Mouse (Mus musculus): ENCODE measurements around the gene Mmp25. TPM values are rescaled to one million over a fixed set of nuclear protein-coding genes. Genes with fewer than 3 reads are reported as not detected.

Mmp25 gene
- polyA plus RNA-seq, 1 experiment from 2014 or later = 1.1 TPM

- Histone ChIP-seq H3K4me1 (ENCODE audit: insufficient read depth, low read length) (peaks cover 9% of the 10 kb centered on the region), H3K27me3 (ENCODE audit: insufficient read depth, low read length) (peaks cover 11% of the 10 kb centered on the region; the same call in 1 of the 2 replicates), H3K4me2 (replicated peaks; ENCODE audit: low read depth, low read length) (no peak overlapping the region), H3K27ac (ENCODE audit: low read length) (no peak overlapping the region), H3K9me3 (ENCODE audit: low read length) (no peaks in the 10 kb centered on the region), H3K4me3 (ENCODE audit: low read length) (no peak overlapping the region), H3K36me3 (ENCODE audit: insufficient read depth, low read length) (no peaks in the 10 kb centered on the region), H3K9ac (replicated peaks; ENCODE audit: low read length) (no peak overlapping the region)
- no peak for ATAC-seq (ENCODE audit: low FRiP score, low TSS enrichment)
- WGBS = 40% methylated on average over 10 of the region's 10 CpGs
These were observed 817 bp upstream of the Mmp25 start for GRCm38 (mm10) chr17:23645894-23646293.

DNA sequence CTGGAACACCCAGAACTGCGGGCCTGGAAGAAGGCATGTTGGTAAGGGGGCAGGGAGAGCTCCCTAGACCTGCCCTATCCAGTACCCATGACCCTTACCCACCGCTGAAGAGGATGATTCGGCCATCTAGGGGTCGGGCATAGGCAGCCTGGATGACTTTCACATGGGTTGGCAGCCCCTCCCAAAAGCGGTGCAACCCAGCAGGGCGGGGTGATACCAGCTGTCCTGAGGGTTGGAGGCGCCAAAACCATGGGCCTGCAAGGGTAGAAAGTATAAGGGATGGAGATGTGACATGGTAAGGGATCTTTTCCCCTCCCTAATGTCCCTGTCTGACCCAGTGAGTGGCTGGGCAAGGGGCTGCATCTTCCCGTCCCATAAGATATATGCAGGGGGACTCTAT is 13.8 kb downstream of the Mmp25 start:
- H3K9me3 ChIP-seq (ENCODE audit: low read length) = no peaks in the 10 kb centered on the region
- 85% methylated on average over 8 of the region's 8 CpGs for WGBS
- H3K4me1 ChIP-seq (ENCODE audit: insufficient read depth, low read length) = peaks cover 3% of the 10 kb centered on the region; the same call in 1 of the 2 replicates
- no peak overlapping the region for H3K9ac ChIP-seq (replicated peaks; ENCODE audit: low read length)
- no peak overlapping the region for H3K27ac ChIP-seq (ENCODE audit: low read length)
- H3K27me3 ChIP-seq (ENCODE audit: insufficient read depth, low read length) = no peaks in the 10 kb centered on the region
- no peak overlapping the region for H3K4me2 ChIP-seq (replicated peaks; ENCODE audit: low read depth, low read length)
- H3K36me3 ChIP-seq (ENCODE audit: insufficient read depth, low read length) = no peaks in the 10 kb centered on the region
- peak; percentile 39; the same call in 1 of the 2 replicates for ATAC-seq (ENCODE audit: low FRiP score, low TSS enrichment)
- H3K4me3 ChIP-seq (ENCODE audit: low read length) = no peak overlapping the region

DNA sequence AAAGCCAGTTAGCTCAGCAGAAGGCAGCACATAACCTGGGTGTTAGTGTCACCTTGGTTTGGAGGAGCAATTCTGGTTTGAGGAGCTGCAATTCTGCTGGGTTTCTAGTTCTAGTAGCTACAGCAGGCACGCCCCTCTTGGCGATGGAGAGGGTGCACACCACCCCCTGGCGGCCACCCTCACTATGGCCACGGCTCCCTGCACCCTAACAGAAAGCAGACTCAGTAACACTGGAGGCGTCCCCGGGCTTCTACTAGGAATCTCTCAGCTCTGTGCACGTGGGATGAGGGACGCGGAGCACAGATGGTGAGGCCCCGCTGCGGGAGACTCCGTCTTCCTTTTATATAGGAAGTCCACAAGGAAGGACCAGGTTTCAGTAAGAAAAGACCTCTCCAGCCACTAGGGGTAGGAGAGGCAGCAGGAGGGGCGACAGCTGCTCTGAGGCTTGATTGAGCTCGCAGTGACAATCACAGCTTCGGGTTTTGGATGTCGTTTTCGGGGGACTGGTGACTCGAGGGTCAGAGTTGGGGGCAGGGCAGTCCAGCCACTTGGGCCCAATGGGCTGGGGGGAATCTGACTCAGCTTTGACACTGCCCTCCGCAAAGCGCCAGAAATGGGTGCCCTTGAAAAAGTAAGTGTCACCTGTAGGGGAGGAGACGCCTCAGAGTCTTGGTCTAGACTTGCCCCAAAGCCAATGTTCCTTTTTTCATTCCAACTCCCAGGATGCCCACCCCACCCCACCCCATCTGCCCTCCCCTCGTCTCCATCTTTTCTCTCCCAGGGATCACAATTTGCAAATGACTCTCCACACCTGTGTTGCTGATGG is 14.7 kb downstream of the Mmp25 start:
- peak; percentile 87 for ATAC-seq (ENCODE audit: low FRiP score, low TSS enrichment)
- Histone ChIP-seq H3K9ac (replicated peaks; ENCODE audit: low read length) (peak overlapping the region; percentile 36; the same call in 1 of the 2 replicates), H3K36me3 (ENCODE audit: insufficient read depth, low read length) (no peaks in the 10 kb centered on the region), H3K27ac (ENCODE audit: low read length) (no peak overlapping the region), H3K4me2 (replicated peaks; ENCODE audit: low read depth, low read length) (peak overlapping the region; percentile 57), H3K4me1 (ENCODE audit: insufficient read depth, low read length) (peaks cover 3% of the 10 kb centered on the region; the same call in 1 of the 2 replicates), H3K27me3 (ENCODE audit: insufficient read depth, low read length) (no peaks in the 10 kb centered on the region), H3K4me3 (ENCODE audit: low read length) (peak overlapping the region; percentile 25), H3K9me3 (ENCODE audit: low read length) (no peaks in the 10 kb centered on the region)
- 14% methylated on average over 22 of the region's 22 CpGs for WGBS

DNA sequence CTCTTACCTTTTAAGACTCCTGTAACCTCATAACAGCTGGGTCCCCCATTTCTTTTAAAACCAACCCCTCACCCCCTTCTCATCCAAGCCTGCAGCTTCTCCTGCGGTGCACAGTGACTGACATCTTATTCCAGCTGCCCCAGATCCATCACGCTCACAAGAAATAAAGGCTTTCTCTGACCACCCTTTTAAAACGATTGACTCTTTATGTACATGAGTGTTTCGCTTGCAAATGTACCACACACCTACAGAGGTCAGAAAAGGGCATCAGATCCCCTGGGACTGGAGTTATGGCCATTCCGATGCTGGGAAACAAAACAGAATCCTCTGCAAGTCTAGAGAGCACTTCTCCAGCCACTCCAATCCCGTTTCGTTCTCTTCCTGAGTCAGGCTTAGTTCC is 17.3 kb downstream of the Mmp25 start:
- no peaks in the 10 kb centered on the region for H3K9me3 ChIP-seq (ENCODE audit: low read length)
- peaks cover 3% of the 10 kb centered on the region; the same call in 1 of the 2 replicates for H3K4me1 ChIP-seq (ENCODE audit: insufficient read depth, low read length)
- no peak for ATAC-seq (ENCODE audit: low FRiP score, low TSS enrichment)
- H3K27me3 ChIP-seq (ENCODE audit: insufficient read depth, low read length) = no peaks in the 10 kb centered on the region
- no peak overlapping the region for H3K4me3 ChIP-seq (ENCODE audit: low read length)
- H3K27ac ChIP-seq (ENCODE audit: low read length) = no peak overlapping the region
- H3K9ac ChIP-seq (replicated peaks; ENCODE audit: low read length) = no peak overlapping the region
- no peak overlapping the region for H3K4me2 ChIP-seq (replicated peaks; ENCODE audit: low read depth, low read length)
- WGBS = 44% methylated on average over 7 of the region's 7 CpGs
- H3K36me3 ChIP-seq (ENCODE audit: insufficient read depth, low read length) = no peaks in the 10 kb centered on the region

GRCm38 (mm10) chr17:23620351-23620750 is 24.7 kb downstream of the Mmp25 start:
- H3K36me3 ChIP-seq (ENCODE audit: insufficient read depth, low read length) = no peaks in the 10 kb centered on the region
- no peak overlapping the region for H3K9ac ChIP-seq (replicated peaks; ENCODE audit: low read length)
- ATAC-seq (ENCODE audit: low FRiP score, low TSS enrichment) = no peak
- WGBS = 79% methylated on average over 7 of the region's 7 CpGs
- H3K4me2 ChIP-seq (replicated peaks; ENCODE audit: low read depth, low read length) = no peak overlapping the region
- H3K4me3 ChIP-seq (ENCODE audit: low read length) = no peak overlapping the region
- no peaks in the 10 kb centered on the region for H3K9me3 ChIP-seq (ENCODE audit: low read length)
- peaks cover 4% of the 10 kb centered on the region; the same call in 1 of the 2 replicates for H3K27me3 ChIP-seq (ENCODE audit: insufficient read depth, low read length)
- H3K4me1 ChIP-seq (ENCODE audit: insufficient read depth, low read length) = no peaks in the 10 kb centered on the region
- no peak overlapping the region for H3K27ac ChIP-seq (ENCODE audit: low read length)

DNA sequence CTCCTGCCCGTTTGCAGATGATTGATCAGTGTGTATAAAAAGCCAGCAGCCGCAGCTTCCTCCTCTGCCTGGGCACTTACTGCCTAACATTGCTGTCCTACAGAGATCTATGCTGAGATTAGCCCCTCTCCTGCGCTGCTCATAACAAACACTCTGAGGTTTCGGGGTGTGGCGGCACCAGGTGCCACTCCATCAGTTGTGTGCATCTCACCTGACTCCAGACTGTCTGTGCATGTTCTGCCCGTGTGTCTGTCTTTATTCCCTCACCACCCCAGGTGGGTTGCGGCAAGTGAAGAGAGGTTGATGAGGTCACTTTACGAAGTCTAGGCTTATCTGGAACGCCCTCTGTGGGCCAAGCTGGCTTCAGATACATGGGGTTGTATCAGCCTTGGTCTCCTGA is 28.0 kb downstream of the Mmp25 start:
- H3K4me2 ChIP-seq (replicated peaks; ENCODE audit: low read depth, low read length) = no peak overlapping the region
- peaks cover 4% of the 10 kb centered on the region; the same call in 1 of the 2 replicates for H3K27me3 ChIP-seq (ENCODE audit: insufficient read depth, low read length)
- no peaks in the 10 kb centered on the region for H3K4me1 ChIP-seq (ENCODE audit: insufficient read depth, low read length)
- H3K9ac ChIP-seq (replicated peaks; ENCODE audit: low read length) = no peak overlapping the region
- WGBS = 52% methylated on average over 9 of the region's 9 CpGs
- no peak overlapping the region for H3K27ac ChIP-seq (ENCODE audit: low read length)
- no peak for ATAC-seq (ENCODE audit: low FRiP score, low TSS enrichment)
- H3K9me3 ChIP-seq (ENCODE audit: low read length) = no peaks in the 10 kb centered on the region
- H3K36me3 ChIP-seq (ENCODE audit: insufficient read depth, low read length) = no peaks in the 10 kb centered on the region
- H3K4me3 ChIP-seq (ENCODE audit: low read length) = no peak overlapping the region

DNA sequence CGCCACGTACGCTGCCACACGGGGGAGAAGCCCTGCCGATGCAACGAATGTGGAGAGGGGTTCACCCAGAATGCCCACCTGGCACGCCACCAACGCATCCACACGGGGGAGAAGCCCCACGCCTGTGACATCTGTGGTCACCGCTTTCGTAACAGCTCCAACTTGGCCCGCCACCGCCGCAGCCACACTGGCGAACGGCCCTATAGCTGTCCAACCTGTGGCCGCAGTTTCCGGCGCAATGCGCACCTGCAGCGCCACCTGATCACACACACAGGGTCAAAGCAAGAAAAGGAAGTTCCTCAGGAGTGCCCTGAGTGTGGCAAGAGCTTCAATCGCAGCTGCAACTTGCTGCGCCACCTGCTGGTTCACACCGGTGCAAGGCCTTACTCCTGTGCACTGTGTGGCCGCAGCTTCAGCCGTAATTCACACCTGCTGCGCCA is 34.7 kb downstream of the Mmp25 start:
- Histone ChIP-seq H3K27me3 (ENCODE audit: insufficient read depth, low read length) (no peaks in the 10 kb centered on the region), H3K4me3 (ENCODE audit: low read length) (no peak overlapping the region), H3K4me1 (ENCODE audit: insufficient read depth, low read length) (no peaks in the 10 kb centered on the region), H3K9me3 (ENCODE audit: low read length) (no peaks in the 10 kb centered on the region), H3K27ac (ENCODE audit: low read length) (no peak overlapping the region), H3K4me2 (replicated peaks; ENCODE audit: low read depth, low read length) (no peak overlapping the region), H3K36me3 (ENCODE audit: insufficient read depth, low read length) (no peaks in the 10 kb centered on the region), H3K9ac (replicated peaks; ENCODE audit: low read length) (no peak overlapping the region)
- ATAC-seq (ENCODE audit: low FRiP score, low TSS enrichment) = peak; percentile 63
- 79% methylated on average over 28 of the region's 28 CpGs for WGBS

GRCm38 (mm10) chr17:23609612-23610011 is 35.5 kb downstream of the Mmp25 start:
- WGBS = 93% methylated on average over 24 of the region's 24 CpGs
- H3K27ac ChIP-seq (ENCODE audit: low read length) = no peak overlapping the region
- no peak overlapping the region for H3K4me2 ChIP-seq (replicated peaks; ENCODE audit: low read depth, low read length)

GRCm38 (mm10) chr17:23605220-23605619 is 39.9 kb downstream of the Mmp25 start:
- Histone ChIP-seq H3K9me3 (ENCODE audit: low read length) (no peaks in the 10 kb centered on the region), H3K9ac (replicated peaks; ENCODE audit: low read length) (no peak overlapping the region), H3K4me1 (ENCODE audit: insufficient read depth, low read length) (no peaks in the 10 kb centered on the region), H3K27ac (ENCODE audit: low read length) (no peak overlapping the region), H3K36me3 (ENCODE audit: insufficient read depth, low read length) (no peaks in the 10 kb centered on the region), H3K4me3 (ENCODE audit: low read length) (no peak overlapping the region), H3K4me2 (replicated peaks; ENCODE audit: low read depth, low read length) (no peak overlapping the region), H3K27me3 (ENCODE audit: insufficient read depth, low read length) (no peaks in the 10 kb centered on the region)
- no peak for ATAC-seq (ENCODE audit: low FRiP score, low TSS enrichment)
- 86% methylated on average over 8 of the region's 8 CpGs for WGBS

More at GRCm38 (mm10) chr17:23609612-23610011, 35.5 kb downstream of the Mmp25 start:
- no peak for ATAC-seq (ENCODE audit: low FRiP score, low TSS enrichment)
- no peaks in the 10 kb centered on the region for H3K36me3 ChIP-seq (ENCODE audit: insufficient read depth, low read length)
- H3K9ac ChIP-seq (replicated peaks; ENCODE audit: low read length) = no peak overlapping the region
- no peaks in the 10 kb centered on the region for H3K9me3 ChIP-seq (ENCODE audit: low read length)
- no peaks in the 10 kb centered on the region for H3K4me1 ChIP-seq (ENCODE audit: insufficient read depth, low read length)
- no peaks in the 10 kb centered on the region for H3K27me3 ChIP-seq (ENCODE audit: insufficient read depth, low read length)
- H3K4me3 ChIP-seq (ENCODE audit: low read length) = no peak overlapping the region

DNA sequence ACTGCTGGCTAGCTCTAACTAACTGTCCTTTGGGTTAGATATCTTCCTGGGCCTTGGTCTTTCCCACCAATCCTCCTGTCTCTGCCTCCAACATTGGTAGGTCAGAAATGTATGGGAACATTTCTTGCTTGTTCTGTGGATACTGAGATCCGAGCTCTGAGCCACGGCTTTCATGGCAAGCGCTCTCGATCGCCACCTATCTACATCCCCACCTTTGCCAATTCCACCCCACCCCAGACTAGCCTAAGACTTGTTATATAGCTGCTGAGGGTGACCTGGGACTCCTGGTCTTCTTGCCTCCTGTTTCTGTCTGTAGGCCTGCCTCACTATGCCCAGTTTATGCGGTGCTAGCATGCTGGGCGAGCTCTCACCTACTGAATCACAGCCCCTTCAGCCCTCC is 40.7 kb downstream of the Mmp25 start:
- no peak overlapping the region for H3K27ac ChIP-seq (ENCODE audit: low read length)
- H3K9me3 ChIP-seq (ENCODE audit: low read length) = no peaks in the 10 kb centered on the region
- H3K36me3 ChIP-seq (ENCODE audit: insufficient read depth, low read length) = no peaks in the 10 kb centered on the region
- H3K27me3 ChIP-seq (ENCODE audit: insufficient read depth, low read length) = no peaks in the 10 kb centered on the region
- ATAC-seq (ENCODE audit: low FRiP score, low TSS enrichment) = no peak
- no peak overlapping the region for H3K9ac ChIP-seq (replicated peaks; ENCODE audit: low read length)
- no peak overlapping the region for H3K4me2 ChIP-seq (replicated peaks; ENCODE audit: low read depth, low read length)
- WGBS = 87% methylated on average over 7 of the region's 7 CpGs
- H3K4me1 ChIP-seq (ENCODE audit: insufficient read depth, low read length) = peaks cover 6% of the 10 kb centered on the region
- H3K4me3 ChIP-seq (ENCODE audit: low read length) = no peak overlapping the region
